Mouse (Mus musculus) bone marrow macrophage, adult 2 months (primary cell): ENCODE results near the gene Foxr1. TPM values are rescaled to one million over a fixed set of nuclear protein-coding genes. Genes with fewer than 3 reads are reported as not detected.
A peak's percentile ranks its signal among the peaks of the same experiment; 100 is the strongest.
"Not testable (repeated sequence)": the region's sequence is repeated elsewhere in the genome, so short reads cannot be mapped to it uniquely, and the experiment has no call there.

Experiments used
- H3K27ac ChIP-seq: 2 replicates; pipeline ENCODE4 v1.5.1; 2012; ENCODE audit warnings: low read depth, low read length; ENCODE audit not compliant: insufficient read depth
- H3K4me1 ChIP-seq: 2 replicates; pipeline ENCODE4 v1.6.1; 2012; ENCODE audit warnings: low read length; ENCODE audit not compliant: control insufficient read depth, insufficient read depth
- H3K4me3 ChIP-seq: 2 replicates; pipeline ENCODE4 v1.5.1; 2012; ENCODE audit warnings: mild to moderate bottlenecking, low read length, moderate library complexity; ENCODE audit not compliant: insufficient read depth
- CTCF ChIP-seq: IDR thresholded peaks from 2 replicates; pipeline ENCODE4 v1.5.1; 2012; ENCODE audit warnings: low read depth, mild to moderate bottlenecking, low read length, moderate library complexity
- POLR2A ChIP-seq: IDR thresholded peaks from 2 replicates; pipeline ENCODE4 v1.6.1; 2012; ENCODE audit warnings: mild to moderate bottlenecking, low read depth, low read length, borderline replicate concordance
- polyA plus RNA-seq: library from polyadenylated mRNA; stranded (reverse); fragments of >200 nt; gene quantifications from 2 replicates; pipeline ENCODE4 v1.2.4, GENCODE M21; 2012; ENCODE audit not compliant: missing spikeins, insufficient read depth, insufficient read length

Foxr1 gene
- polyA plus RNA-seq, 1 experiment: not detected

- Histone ChIP-seq H3K4me3 (no peak within 1 kb of the TSS), H3K27ac (no peak within 1 kb of the TSS), H3K4me1 (peaks cover 2% of the 10 kb centered on the region; the same call in 1 of the 2 replicates)
- TF ChIP-seq CTCF: no peak
- no peak for TF ChIP-seq POLR2A
These were observed 13.9 kb upstream of the Foxr1 start, which contains the start of gene Upk2 for GRCm38 (mm10) chr9:44454891-44455220. Gene Upk2 (minus strand): TSS chr9:44454976.

GRCm38 (mm10) chr9:44454132-44454890, 13.4 kb upstream of the Foxr1 start:
- Histone ChIP-seq H3K4me3 (no peak overlapping the region), H3K27ac (no peak overlapping the region), H3K4me1 (peaks cover 2% of the 10 kb centered on the region; the same call in 1 of the 2 replicates)
- TF ChIP-seq POLR2A: no peak
- TF ChIP-seq CTCF: peak; percentile 86

- TF ChIP-seq POLR2A (no peak), CTCF (no peak)
- Histone ChIP-seq H3K4me1 (peaks cover 2% of the 10 kb centered on the region; the same call in 1 of the 2 replicates), H3K27ac (no peak overlapping the region), H3K4me3 (no peak overlapping the region)
These were observed 9.5 kb upstream of the Foxr1 start for GRCm38 (mm10) chr9:44450387-44450786.

GRCm38 (mm10) chr9:44444402-44445025, 3.6 kb upstream of the Foxr1 start:
- H3K4me3 ChIP-seq, H3K27ac ChIP-seq, H3K4me1 ChIP-seq: not testable (repeated sequence)

GRCm38 (mm10) chr9:44435747-44436146, 5.2 kb downstream of the Foxr1 start:
- Histone ChIP-seq H3K4me1 (peaks cover 13% of the 10 kb centered on the region), H3K27ac (no peak overlapping the region), H3K4me3 (no peak overlapping the region)
- TF ChIP-seq CTCF (no peak), POLR2A (no peak)

- H3K4me3 ChIP-seq: no peak overlapping the region
- no peak overlapping the region for H3K27ac ChIP-seq
- TF ChIP-seq CTCF (no peak), POLR2A (no peak)
- H3K4me1 ChIP-seq: peaks cover 13% of the 10 kb centered on the region
These were observed 8.3 kb downstream of the Foxr1 start for GRCm38 (mm10) chr9:44432577-44433185.

GRCm38 (mm10) chr9:44423576-44423975, 17.4 kb downstream of the Foxr1 start:
- Histone ChIP-seq H3K27ac (no peak overlapping the region), H3K4me3 (no peak overlapping the region), H3K4me1 (peaks cover 4% of the 10 kb centered on the region)
- no peak for TF ChIP-seq CTCF
- TF ChIP-seq POLR2A: no peak

- peak overlapping the region; percentile 38 for H3K4me3 ChIP-seq
- H3K4me1 ChIP-seq: peaks cover 6% of the 10 kb centered on the region
- peak overlapping the region; percentile 44 for H3K27ac ChIP-seq
- TF ChIP-seq POLR2A (no peak), CTCF (no peak)
These were observed 20.5 kb downstream of the Foxr1 start for GRCm38 (mm10) chr9:44420280-44420898.

GRCm38 (mm10) chr9:44419730-44420129, 21.2 kb downstream of the Foxr1 start:
- H3K4me3 ChIP-seq, H3K4me1 ChIP-seq: not testable (repeated sequence)
- H3K27ac ChIP-seq: peak overlapping the region; percentile 44
